Mouse (Mus musculus): ENCODE measurements around the gene Nceh1.
"Not testable (repeated sequence)": the region's sequence is repeated elsewhere in the genome, so short reads cannot be mapped to it uniquely, and the experiment has no call there.

Gene Nceh1

DNA sequence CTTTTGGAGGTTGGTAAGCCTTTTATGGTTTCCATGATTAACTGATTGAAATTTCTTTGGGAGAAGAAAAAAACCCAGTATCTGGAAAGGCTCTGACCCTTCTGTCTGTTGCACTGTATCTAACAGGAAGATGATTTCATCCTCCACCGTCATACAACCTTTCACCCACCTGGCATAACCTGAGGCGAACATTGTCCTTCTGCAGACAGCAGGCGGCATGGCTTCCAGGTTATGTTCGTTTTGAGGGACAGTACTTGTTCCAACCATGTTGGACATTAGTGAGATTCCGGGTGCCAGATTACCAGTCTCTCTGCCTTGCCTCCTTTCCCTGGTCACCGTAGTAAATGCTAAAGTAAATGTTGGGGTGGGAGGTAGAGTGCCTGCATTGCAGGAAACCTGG, 51.1 kb downstream of the Nceh1 start:
- no peak for DNase-seq

DNA sequence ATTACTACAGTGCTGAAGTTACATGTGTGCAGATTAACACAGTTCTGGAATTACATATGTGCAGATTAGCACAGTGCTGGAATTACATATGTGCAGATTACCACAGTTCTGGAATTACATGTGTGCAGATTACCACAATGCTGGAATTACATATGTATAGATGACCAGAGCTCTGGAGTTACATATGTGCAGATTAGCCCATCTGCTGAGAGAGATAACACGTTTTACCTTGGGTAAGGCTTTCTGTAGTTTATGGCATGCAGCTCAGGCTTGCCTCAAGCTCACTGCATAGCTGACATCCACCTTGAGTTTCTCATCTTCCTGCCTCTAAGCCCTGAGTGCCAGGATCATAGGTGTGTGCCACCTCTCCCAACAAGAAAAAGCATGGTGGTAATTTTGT, 52.2 kb downstream of the Nceh1 start:
- DNase-seq = no peak

DNA sequence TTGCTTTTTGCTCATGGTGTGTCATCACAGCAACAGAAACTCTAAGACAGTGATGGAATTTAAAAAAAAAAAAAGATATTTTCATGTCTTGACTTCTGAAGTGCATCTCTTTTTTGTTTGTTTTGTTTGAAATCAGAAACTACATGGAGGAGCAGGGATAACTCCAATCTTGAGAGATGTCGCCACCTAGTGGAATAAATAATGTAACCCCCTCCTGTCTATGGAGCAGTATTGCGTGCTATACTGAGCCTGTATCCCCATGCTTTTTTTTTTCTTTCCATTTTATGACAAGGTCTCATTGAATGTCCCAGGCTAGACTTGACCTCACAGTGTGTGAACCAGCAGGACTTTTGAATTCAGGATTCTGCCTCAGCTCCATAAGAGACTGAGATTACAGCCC, 54.5 kb downstream of the Nceh1 start:
- peak in 1 of 2 experiments; percentile 60 for DNase-seq

DNA sequence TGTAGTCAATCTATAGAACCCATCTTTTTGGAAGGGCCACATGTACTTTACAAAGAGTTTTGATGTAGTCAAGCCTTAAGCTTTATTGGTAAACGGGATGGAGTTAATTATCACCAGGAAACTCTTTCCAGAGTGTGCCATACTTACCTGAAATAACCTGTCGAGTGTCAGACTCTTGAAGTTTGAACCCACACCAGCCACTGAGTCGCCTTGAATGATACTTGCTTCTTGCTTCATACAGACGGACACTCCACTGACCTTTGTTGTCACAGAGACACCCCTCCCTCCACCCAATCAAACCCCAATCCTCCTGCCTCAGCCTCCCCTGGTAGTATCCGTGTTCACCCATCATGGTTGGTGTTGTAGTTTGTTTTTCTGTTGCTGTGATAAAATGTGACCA, 55.8 kb downstream of the Nceh1 start:
- DNase-seq = no peak

DNA sequence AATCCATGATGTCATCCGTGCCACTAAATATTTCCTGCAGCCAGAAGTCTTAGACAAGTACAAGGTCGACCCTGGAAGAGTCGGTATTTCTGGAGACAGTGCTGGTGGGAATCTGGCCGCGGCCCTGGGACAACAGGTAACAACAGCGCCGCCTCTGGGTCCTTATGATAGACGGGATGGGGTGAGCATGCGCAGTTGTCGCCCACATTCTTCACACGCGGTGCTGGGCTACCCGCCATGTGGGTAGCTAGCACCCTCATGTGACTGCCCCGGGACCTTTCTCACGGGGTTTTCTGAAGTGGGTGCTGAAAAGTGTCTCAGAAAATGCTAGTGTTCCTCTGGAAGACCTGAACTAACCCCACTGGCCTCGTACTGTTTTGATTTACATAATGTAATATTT, 56.8 kb downstream of the Nceh1 start:
- DNase-seq = no peak

DNA sequence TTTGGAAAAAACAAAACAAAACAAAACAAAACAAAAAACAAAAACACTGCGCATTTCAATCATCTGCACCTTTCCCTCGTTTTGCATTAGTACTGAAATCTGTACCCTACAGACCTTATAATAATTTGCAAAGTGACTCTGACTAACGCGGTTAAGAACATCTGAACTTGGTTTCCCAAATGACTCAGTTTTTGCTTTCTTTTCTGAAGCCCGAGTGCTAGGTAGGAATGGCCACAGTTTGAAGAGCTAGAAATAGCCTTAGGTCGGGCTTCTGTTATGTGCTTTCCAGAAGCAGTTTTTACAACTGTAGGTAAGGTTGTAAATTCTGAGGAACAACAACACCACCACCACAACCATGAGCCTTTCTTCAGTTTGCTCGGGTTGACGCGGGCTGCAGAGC, 59.1 kb downstream of the Nceh1 start:
- no peak for DNase-seq

DNA sequence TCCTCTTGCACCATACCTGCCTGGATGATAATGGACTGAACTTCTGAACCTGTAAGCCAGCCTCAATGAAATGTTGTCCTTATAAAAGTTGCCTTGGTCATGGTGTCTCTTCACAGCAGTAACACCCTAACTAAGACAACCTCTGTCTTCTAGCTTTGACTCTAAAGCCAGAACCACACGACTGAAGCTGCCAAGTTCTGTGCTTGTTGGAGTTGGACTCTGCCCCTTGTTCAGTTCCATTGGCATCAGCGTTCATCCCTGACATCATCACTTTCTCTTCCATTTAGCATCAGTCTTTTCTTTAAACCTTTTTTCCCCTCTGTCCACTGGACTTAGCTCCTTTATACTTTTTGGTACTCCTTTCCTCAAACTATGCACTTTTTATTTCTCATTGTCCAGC, 63.4 kb downstream of the Nceh1 start:
- no peak for DNase-seq

DNA sequence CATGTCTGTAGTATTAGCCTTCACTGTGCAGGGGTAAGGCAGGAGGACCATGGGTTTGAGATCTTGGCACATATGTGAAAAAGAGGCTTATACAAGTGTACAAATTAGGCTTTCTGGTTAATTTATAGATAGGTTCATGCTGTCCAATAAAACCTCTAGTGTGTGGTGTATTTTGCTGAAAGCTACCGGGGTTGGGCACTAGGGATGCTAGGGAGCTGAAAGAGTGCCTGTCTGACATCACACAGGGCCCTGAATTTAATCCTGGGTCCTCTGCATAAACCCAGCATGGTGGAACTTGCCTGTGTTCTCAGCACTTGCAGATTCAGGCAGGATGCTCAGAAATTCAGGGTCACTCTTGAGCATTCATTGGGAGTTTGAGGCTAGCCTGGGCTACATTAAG, 65.0 kb downstream of the Nceh1 start:
- DNase-seq = no peak

DNA sequence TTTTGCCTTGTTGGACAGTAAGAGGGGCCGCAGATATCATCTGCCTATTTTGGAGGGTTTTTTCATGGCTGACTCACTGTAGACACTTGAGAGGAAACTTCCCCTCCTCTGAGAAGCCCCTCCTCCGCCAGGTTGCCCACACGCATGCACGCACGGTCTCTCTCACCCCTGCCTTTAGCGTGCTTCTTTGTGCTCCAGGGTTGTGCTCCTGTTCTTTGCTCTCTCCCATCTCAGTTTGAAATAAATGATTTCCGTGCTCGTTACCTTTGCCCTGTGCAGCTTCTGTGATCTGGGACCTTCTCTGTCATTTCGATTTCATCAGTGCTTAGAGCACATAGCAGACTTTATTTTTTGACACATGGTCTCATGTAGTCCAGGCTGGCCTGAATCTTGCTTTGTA, 66.3 kb downstream of the Nceh1 start:
- no peak for DNase-seq

DNA sequence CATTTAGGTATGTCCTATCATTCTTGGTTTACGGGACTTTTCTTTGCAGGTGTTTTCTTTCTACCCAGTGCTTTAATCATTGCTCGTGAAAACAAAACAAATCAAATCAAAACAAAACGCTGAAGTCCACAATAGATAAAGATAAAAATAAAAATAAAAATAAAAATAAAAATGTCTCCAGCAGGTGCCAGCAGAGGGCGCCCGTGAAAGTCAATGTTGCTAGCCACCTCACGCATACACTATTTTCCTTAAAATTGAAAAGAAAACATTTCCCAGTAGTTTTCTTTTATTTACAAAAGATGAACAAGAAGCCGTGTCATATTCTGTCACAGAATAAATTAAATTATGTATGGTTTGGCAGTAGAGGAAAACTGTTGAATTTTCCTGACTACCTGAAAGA, 68.2 kb downstream of the Nceh1 start:
- no peak for DNase-seq

DNA sequence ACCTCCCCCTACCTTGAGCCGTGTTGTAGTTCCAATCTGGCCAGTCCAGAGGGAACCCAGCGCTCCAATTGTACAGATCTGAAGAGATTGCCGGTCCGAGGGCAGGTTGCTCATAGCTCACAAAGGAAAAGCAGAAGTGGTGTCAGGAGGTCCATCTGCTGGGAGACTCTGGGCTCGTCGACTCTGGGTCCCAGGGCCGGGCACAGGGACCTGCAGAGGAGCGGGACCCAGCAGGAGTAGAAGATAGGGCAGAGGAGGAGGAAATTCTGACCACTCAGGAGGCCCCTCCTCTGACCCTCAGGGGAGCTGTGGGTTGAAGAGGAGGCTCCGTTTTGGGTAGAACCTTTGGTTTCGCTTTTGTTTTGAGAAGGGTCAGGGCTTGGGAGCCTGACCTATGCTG, 75.7 kb downstream of the Nceh1 start:
- no peak for DNase-seq

DNA sequence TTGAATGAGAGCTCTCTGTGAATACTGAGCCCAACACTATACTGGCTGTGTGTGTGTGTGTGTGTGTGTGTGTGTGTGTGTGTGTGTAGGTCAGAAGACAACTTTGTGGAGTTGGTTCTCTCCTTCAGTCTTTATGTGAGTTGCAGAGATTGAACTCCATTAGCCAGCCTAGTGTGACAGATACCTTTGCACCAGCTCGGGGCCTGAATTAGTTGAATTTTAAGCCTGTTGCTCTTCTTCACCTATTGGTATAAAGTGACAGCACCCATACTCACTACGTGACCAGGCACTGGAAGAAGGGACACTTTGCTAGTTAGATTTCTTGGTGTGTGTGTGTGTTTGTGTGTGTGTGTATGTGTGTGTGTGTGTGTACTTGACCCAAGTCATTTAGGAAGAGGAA, 77.6 kb downstream of the Nceh1 start:
- DNase-seq = no peak

DNA sequence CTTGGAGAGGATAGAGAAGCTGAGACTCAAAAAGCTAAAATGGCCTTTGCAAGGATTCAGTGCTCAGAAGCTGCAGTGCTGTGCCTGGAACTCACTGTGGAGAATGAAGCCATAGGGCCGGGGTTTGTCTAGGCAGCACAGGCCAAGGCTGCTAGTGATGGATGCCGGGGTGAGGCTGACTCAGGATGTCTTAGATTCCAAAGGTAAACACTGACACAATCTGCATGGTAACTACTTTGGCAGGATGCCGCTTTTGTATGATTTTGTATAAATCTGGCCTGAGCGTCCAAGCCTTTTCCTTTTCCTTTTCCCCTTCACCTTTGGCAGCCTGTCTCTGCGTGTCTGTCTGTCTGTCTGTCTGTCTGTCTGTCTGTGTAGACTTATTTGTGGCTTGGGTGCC, 84.6 kb downstream of the Nceh1 start:
- DNase-seq = peak; percentile 66 to 84

DNA sequence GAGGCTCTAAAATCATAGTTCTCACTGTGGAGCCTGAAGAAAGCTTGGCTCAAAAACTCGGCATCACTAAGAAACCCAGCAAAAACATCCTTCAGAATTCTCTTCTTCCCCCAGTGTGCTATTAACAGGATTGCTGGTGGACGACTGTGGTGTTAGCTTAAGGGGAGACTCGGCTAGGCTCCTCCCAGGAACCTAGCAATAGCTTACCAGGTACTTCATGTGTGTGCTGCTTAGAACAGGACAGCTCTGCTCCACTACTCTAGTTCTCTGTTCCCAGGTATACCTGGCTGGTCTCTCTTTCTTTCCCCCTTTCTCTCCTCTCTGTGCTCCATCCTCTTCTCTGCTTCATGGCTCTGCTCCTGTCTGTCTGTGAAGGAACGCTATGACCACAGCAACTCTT, 85.1 kb downstream of the Nceh1 start:
- no peak for DNase-seq

DNA sequence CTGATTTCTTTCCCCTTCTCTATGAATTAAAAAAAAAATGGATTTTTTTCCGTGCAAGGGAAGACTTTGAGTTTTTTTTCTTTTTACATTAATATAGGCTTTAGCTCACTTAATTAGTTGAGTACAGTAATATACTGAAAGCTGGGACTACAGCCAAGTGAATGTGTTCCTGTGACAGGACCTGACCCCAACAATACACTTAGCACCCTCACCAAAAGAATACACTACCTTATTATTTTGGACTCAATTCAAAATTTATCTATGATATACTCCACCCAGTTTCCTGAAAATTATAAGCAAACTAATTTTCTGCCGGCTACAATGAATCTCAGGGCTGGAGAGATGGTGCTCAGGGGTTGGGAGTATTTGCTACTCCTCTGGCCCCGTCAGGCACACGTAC, 86.4 kb downstream of the Nceh1 start:
- no peak for DNase-seq

DNA sequence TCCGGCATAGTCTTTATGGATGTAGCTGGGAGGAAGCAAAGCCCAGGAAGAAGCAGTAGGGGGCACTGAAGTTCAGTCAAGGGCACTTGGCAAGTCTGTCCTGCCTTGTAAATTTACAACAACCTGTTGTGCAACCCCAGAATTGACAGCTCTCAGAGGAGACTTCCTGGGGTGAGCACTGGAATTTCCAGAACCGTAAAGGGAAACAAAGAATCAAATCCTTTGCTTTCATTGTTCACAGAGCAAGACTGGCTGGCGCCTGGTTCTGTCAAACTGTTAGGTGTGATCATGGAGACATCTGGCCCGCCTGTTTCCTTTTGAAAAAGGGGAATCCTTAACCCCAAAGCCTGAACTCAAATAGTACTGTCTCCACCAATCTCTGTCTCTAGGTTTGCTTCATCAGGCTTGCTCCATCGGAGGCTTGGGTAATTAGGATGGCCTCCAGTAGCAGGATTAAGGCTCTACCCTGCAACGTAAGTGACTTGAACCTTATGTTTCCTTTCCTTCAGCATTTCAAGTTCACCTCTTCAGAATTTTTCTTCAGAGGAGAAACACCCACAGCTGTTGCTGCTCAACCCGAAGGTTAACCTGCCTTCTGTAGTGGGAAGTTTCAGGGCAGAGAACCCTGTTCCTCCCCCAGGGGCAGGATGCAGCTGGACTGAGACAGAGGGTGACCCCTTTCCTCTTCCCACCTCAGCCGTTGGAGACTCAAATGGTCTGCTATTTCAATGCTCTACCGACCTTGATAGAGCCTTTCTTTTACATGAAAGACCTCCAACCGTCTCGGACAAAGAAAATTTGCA, 87.6 kb downstream of the Nceh1 start:
- DNase-seq = peak; percentile 79 to 89

DNA sequence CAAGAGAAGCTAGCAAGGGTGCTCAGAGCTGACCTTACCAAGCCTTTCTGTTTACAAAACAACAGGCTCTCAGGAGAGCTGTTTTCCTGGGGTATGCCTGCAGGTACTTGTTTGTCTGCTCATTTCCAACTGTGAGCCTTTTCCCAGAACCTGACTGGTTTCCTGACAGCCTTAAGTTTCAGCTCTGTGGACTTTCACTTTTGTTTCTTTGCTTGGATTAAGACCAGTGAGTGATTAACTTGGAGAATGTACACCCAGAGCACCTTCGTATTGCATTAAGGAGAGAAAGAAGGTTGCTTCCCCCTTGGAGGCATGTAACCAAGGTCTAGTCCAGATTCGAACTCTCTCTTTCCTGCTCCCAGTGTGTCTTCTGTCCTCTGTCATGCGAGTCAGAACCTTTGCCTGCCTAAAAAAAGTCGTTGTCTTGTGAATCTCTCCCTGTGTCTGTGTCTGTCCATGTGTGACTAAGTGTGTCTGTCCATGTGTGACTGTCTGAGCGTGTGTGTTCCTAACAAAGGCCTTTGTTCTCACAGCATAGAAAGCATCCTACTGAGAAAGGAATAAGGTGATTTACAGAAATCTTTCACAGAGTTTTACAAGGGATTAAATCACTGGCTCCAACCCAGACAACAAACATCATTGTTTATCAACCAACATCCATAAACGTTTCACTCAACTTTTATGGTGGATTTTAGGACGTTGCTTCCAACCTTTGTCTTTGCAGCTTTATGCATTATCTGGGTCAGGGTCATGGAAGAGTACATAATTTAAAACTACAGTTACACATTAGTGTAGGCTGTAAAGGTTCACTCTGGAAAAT, 90.4 kb downstream of the Nceh1 start:
- no peak for DNase-seq

DNA sequence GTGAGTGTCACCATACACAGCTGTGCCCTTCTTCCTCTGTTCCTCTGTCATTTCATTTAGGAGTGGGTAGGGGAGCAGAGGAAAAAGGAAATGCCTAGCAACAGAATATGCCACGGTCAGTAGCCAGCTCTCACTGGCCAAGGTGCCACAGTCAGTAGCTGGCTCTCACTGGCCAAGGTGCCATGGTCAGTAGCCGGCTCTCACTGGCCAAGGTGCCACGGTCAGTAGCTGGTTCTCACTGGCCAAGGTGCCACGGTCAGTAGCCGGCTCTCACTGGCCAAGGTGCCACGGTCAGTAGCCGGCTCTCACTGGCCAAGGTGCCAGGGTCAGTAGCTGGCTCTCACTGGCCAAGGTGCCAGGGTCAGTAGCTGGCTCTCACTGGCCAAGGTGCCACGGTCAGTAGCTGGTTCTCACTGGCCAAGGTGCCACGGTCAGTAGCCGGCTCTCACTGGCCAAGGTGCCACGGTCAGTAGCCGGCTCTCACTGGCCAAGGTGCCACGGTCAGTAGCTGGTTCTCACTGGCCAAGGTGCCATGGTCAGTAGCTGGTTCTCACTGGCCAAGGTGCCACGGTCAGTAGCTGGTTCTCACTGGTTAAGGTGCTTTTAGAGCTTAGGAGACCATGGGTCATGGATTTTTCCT, 96.6 kb downstream of the Nceh1 start:
- DNase-seq = not testable (repeated sequence)

DNA sequence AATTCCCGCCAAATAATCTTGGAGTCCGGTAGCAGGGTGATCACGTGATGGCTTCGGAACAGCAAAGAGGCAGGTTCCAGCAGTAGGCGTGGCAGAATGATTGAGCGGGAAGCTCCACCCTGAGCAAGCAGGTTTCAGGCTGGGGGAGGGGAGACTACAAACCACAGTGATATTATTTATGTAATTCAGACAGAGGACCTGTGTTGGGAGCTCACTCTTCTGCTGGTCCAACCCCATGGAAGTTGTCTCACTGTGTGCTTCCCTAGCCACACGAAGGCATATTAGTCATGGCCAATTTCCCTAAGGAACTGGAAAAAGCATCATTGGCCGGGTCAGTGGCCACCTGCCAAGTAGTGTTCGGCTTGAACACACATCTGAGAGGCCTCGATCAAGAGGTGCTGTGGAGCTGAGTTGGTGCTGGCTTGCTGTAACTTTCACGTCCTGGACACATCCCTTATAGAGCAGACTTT, 97.5 kb downstream of the Nceh1 start:
- peak; percentile 57 to 64 for DNase-seq

DNA sequence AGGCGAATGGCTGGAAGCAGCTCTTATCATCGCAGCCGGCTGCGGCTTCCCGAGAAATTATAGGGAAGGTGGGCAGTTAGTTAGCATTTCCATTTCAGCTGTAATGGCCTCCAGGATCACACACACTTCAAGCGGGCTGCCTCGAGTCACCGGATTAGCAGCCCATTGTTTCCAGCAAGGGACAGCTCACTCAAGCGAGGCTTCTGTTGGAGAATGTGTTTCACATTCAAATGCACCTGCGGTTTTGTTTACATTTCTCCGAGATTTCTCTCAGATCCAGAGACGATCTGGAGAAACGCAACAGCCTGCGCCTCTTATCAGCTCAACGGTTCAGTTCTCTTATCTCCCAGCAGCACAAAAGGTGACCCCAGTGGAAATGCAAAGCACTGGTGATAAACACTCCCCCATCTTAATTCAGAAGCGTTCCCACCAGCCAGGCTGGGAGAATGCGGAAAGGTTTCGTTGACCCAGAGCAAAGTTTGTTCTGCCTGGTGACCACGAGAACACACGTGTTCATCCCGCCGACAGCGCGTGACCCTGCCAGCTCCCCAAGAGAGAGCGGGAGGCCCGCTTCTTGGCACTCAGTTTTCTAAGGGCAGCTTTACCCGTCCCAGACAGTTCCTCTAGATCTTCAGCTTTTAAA, 100.4 kb downstream of the Nceh1 start:
- DNase-seq = peak; percentile 49 to 58

DNA sequence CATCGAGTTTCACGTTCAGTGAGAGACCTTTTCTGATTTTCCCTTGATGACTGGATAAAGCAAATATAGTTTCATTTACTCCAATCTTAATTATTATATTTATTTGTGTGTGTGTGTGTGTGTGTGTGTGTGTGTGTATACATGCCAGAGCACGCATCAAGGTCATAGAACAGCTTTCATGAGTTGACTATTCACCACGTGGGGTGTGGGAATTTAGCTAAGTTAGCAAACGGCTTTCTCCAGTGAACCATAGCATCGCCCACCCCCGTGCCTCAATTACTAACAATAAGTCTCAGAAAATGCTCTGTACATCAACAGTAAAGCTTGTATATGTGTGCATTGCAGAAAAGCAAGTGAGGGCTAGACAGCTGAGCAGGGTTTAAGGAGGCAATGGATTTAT, 101.0 kb downstream of the Nceh1 start:
- no peak for DNase-seq

DNA sequence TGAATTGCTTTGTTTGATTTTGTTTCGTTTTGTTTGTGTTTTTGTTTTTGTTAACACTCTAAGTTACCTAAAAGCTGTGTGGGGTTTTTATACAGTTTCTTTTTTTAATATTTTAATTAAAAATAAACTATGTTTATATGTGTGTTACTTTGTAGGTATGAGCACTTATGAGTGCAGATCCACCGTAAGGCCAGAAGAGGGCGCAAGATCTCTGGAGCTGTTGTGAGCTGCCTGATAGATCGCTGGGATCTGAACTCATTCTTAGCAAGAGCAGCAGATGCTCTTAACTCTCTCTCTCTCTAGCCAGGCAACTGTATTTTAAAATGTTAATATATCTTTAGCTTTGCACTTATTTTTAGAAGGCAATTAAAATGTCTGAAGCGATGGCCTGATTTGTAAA, 101.5 kb downstream of the Nceh1 start:
- no peak for DNase-seq

DNA sequence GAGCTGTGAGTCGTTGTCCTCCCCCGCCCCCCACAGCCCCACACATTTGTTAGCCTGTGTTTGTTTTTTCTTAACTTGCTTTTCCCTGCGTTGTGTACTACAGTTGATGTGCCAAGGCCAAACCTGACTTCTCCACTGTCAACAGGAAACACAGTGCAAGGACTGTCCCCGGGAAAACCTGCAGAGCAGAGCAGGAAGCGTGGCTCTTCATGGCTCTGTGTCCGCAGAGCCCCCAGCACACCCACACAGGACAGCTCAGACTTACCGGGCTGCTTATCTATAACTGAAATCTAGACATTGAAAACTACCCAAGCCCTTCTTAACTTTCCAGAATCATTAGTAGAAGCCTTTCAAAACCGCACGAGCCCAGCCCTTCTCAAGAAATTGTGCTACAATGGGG, 102.3 kb downstream of the Nceh1 start:
- peak in 1 of 2 experiments; percentile 26 for DNase-seq

Data from lung, adult 18-20 months (tissue).